Mouse (Mus musculus) kidney, adult 2 months (tissue): ENCODE measurements around the gene Depdc5. TPM values are rescaled to one million over a fixed set of nuclear protein-coding genes. Genes with fewer than 3 reads are reported as not detected.

Experiments used
- DNase-seq: peaks from one replicate; pipeline ENCODE4 v3.0.0; 2021
- H3K27ac ChIP-seq: fragments of 200-500 bp; 2 replicates; pipeline ENCODE4 v1.5.1; 2012; ENCODE audit warnings: low read depth, low read length, control low read depth, inconsistent platforms; ENCODE audit not compliant: insufficient read depth
- H3K27me3 ChIP-seq: fragments of 200-500 bp; replicated peaks from 2 replicates; pipeline ENCODE4 v1.6.1; 2012; ENCODE audit warnings: mild to moderate bottlenecking, moderate library complexity, low read length, inconsistent platforms; ENCODE audit not compliant: control insufficient read depth, insufficient read depth
- H3K36me3 ChIP-seq: fragments of 200-500 bp; 2 replicates; pipeline ENCODE4 v1.6.1; 2012; ENCODE audit warnings: mild to moderate bottlenecking, moderate library complexity, low read length, inconsistent platforms; ENCODE audit not compliant: control insufficient read depth, insufficient read depth
- H3K4me1 ChIP-seq: fragments of 200-500 bp; 2 replicates; pipeline ENCODE4 v1.6.1; 2011; ENCODE audit warnings: low read length; ENCODE audit not compliant: control insufficient read depth, insufficient read depth
- H3K4me3 ChIP-seq: fragments of 200-500 bp; 2 replicates; pipeline ENCODE4 v1.5.1; 2011; ENCODE audit warnings: mild to moderate bottlenecking, low read depth, low read length, control low read depth; ENCODE audit not compliant: insufficient read depth
- CTCF ChIP-seq: fragments of 200-500 bp; conservative IDR thresholded peaks from 2 replicates; pipeline ENCODE4 v1.5.1; 2011; ENCODE audit warnings: low read depth, mild to moderate bottlenecking, control low read depth, low read length, moderate library complexity, mixed read lengths; ENCODE audit not compliant: insufficient read depth, insufficient read length
- POLR2A ChIP-seq: fragments of 200-500 bp; IDR thresholded peaks from one replicate; pipeline ENCODE4 v1.6.1; 2011; ENCODE audit warnings: low read depth, low read length, control low read depth
- WGBS: fragments of 180-500 bp; shearing (Covaris S2); methylation state at CpG from one replicate; pipeline ENCODE4 v1.1.7; 2018; 5-methylcytosine and 5-hydroxymethylcytosine counted together
- polyA plus RNA-seq: library from polyadenylated mRNA; depleted of rRNA; stranded (reverse); fragments of >200 nt; gene quantifications from 2 replicates; pipeline ENCODE4 v1.2.3, GENCODE M21; 2012

Gene Depdc5
- polyA plus RNA-seq, 1 experiment = 11.8 TPM

GRCm38 (mm10) chr5:33002781-33003180 is 139.3 kb downstream of the Depdc5 start:
- no peak for TF ChIP-seq POLR2A
- no peak for TF ChIP-seq CTCF
- H3K36me3 ChIP-seq = no peaks in the 10 kb centered on the region
- WGBS = 89% methylated on average over 5 of the region's 5 CpGs
- peaks cover 12% of the 10 kb centered on the region; the same call in 1 of the 2 replicates for H3K4me1 ChIP-seq
- no peak overlapping the region for H3K4me3 ChIP-seq
- no peak for DNase-seq
- no peaks in the 10 kb centered on the region for H3K27me3 ChIP-seq
- H3K27ac ChIP-seq = no peak overlapping the region

DNA sequence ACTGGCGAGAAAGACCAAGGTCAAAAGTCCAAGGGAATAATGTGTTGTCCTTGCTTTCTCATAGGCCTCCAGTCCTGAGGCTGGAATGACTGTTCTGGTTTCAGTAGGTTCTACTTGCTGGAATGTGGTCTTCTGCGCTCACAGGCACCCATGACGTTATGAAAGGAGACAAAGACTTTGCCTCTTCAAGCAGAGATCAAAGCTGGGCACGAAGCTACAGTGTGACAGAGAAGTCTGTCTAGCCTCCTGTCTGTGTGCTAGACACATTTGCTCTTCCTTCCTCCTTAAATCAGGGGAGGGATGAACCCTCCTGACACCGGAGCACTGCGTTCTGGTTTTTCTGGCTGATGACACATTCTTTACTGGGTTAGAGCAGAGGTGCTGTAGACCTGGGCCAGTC is 140.0 kb downstream of the Depdc5 start:
- Histone ChIP-seq H3K27me3 (no peaks in the 10 kb centered on the region), H3K4me3 (no peak overlapping the region), H3K36me3 (no peaks in the 10 kb centered on the region), H3K4me1 (peaks cover 9% of the 10 kb centered on the region; the same call in 1 of the 2 replicates), H3K27ac (no peak overlapping the region)
- peak; percentile 46 for DNase-seq
- TF ChIP-seq POLR2A = no peak
- no peak for TF ChIP-seq CTCF
- 39% methylated on average over 6 of the region's 6 CpGs for WGBS

GRCm38 (mm10) chr5:33004110-33004509 is 140.6 kb downstream of the Depdc5 start:
- H3K36me3 ChIP-seq = no peaks in the 10 kb centered on the region
- no peak overlapping the region for H3K4me3 ChIP-seq
- peak; percentile 30 for DNase-seq
- peaks cover 7% of the 10 kb centered on the region; the same call in 1 of the 2 replicates for H3K4me1 ChIP-seq
- no peaks in the 10 kb centered on the region for H3K27me3 ChIP-seq
- H3K27ac ChIP-seq = no peak overlapping the region
- TF ChIP-seq CTCF (no peak), POLR2A (no peak)
- WGBS = 54% methylated on average over 4 of the region's 4 CpGs

DNA sequence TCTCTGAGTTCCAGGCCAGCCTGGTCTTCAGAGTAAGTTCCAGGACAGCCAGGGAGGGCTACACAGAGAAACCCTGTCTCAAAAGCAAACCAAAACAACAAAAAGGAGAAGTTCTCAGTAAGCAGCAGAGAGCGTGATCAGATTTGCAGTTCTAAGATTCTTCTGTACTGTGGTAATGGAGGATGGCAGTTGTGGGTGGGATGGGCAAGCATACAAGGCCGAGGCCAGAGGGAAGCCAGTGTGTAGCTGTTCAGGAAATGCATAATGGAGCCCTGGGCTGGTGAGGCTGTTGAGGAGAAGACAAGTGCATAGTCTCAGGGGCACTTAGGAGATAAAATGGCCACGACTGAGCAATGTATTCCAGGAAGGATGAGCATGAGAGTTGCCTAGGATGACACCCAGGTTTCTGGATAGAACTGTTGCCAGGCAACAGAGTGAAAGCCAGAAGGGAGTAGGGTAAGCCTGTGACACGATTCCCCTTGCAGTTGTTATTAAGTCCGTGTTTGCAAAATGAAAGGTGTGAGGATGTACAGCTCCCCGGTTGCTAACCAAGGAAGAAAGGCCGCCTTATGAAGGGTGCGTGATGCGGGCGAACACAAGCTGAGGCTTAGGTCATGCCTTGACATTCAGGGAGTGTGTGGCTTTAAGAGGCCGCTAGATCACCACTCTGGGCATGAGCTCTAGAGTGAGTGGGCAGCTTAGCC is 142.1 kb downstream of the Depdc5 start:
- peaks cover 7% of the 10 kb centered on the region; the same call in 1 of the 2 replicates for H3K4me1 ChIP-seq
- no peaks in the 10 kb centered on the region for H3K36me3 ChIP-seq
- no peak for TF ChIP-seq CTCF
- TF ChIP-seq POLR2A = no peak
- no peak overlapping the region for H3K27ac ChIP-seq
- 86% methylated on average over 11 of the region's 11 CpGs for WGBS
- no peaks in the 10 kb centered on the region for H3K27me3 ChIP-seq
- no peak overlapping the region for H3K4me3 ChIP-seq
- no peak for DNase-seq

DNA sequence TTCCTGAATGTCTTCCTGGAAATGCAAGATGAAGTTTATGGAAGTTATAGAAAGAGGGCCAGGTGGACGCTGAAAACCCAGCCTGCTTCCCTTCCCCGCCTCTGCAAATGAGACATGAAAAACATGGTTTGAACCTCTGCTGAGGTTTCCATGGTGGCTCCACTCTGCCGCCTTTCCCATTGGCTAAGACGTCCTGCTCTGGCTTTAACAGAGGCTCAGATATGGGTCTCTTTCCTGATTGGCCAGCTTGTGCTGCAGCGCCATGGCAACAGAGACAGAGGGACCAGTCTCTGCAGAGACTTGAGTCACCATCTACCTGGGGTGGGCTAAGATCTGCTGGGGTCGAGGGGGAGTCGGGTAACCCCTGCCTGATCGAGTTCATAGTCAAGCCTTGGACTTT is 143.2 kb downstream of the Depdc5 start:
- no peak for DNase-seq
- H3K27ac ChIP-seq = no peak overlapping the region
- no peak for TF ChIP-seq CTCF
- TF ChIP-seq POLR2A = no peak
- no peaks in the 10 kb centered on the region for H3K36me3 ChIP-seq
- no peaks in the 10 kb centered on the region for H3K27me3 ChIP-seq
- peaks cover 7% of the 10 kb centered on the region; the same call in 1 of the 2 replicates for H3K4me1 ChIP-seq
- WGBS = 59% methylated on average over 8 of the region's 8 CpGs
- no peak overlapping the region for H3K4me3 ChIP-seq

DNA sequence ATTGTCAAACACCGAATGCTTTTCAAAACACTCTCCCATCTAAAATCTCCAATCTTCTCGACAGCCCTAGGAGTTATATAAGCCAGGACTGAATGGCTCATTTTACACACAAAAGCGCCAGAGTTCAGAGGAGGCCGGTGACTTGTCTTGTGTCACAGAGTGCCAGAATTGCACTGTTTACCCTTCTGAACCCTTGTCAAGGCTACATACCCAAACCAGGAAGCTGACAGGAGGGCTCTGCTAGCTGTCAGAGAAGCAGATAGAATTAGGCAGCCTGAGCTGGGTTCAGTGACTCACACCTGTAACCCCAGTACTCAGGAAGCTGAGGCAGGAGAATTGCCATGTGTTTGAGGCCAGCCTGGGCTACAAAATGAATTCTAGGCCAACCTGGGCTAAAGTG is 143.9 kb downstream of the Depdc5 start:
- DNase-seq = no peak
- Histone ChIP-seq H3K27ac (no peak overlapping the region), H3K27me3 (no peaks in the 10 kb centered on the region), H3K36me3 (no peaks in the 10 kb centered on the region), H3K4me3 (no peak overlapping the region), H3K4me1 (peaks cover 7% of the 10 kb centered on the region; the same call in 1 of the 2 replicates)
- WGBS = 70% methylated on average over 4 of the region's 4 CpGs
- no peak for TF ChIP-seq POLR2A

DNA sequence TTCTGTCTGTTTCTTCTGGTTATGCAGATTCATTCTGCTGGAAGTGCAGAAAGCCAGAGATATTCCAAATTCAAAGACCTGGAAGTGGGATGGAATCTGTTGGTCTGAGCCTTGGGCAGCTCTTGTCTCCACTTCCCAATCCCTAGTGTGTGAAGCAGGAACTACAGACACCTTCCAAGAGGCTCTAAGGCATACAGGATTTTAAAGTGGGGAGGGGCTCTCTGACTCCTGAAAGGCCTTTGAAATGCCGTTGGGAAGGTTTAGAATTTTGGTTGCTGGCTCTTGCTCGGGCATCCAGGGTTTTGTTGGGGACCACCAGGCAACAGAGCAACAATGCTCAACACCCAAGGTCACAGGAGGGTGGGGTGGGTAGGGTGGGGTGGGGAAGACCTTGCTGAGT is 145.8 kb downstream of the Depdc5 start:
- no peaks in the 10 kb centered on the region for H3K36me3 ChIP-seq
- H3K4me3 ChIP-seq = no peak overlapping the region
- TF ChIP-seq POLR2A (no peak), CTCF (no peak)
- no peak for DNase-seq
- no peaks in the 10 kb centered on the region for H3K27me3 ChIP-seq
- no peaks in the 10 kb centered on the region for H3K4me1 ChIP-seq
- no peak overlapping the region for H3K27ac ChIP-seq
- 88% methylated on average over 2 of the region's 2 CpGs for WGBS
